In genomic region chr4:136893691-136894543, GRCm38 (mm10) we compare ENCODE assay signal across 9 mouse cellular contexts. TPM values are rescaled to one million over a fixed set of nuclear protein-coding genes. Genes with fewer than 3 reads are reported as not detected.
DNase-seq lines count a peak whose midpoint lies in the region; ATAC-seq and TF ChIP-seq lines count a peak whose summit lies in the region.
"Had no signal": no experiment of that assay in that cellular context is flagged by ENCODE, and none has a peak within 500 bp of the region (broad histone marks: within the 10 kb centered on the region; RNA-seq: fewer than 3 reads in every experiment).

No protein-coding gene starts in this region.

- H3K9me3 ChIP-seq in liver, postnatal 0 days (ENCODE audit: low read length): no peaks in the 10 kb centered on the region
- H3K9me3 ChIP-seq in liver, embryonic 12.5 days (replicated peaks): no peaks in the 10 kb centered on the region
- no peaks in the 10 kb centered on the region for H3K9me3 ChIP-seq in kidney, embryonic 15.5 days (replicated peaks)
- no peaks in the 10 kb centered on the region for H3K9me3 ChIP-seq in midbrain, embryonic 13.5 days
- H3K9me3 ChIP-seq: liver, embryonic 13.5 days had no signal

- DNase-seq in liver, postnatal 0 days: peak; percentile 48
- DNase-seq in brain, adult 2 months (ENCODE audit: low read depth, low spot score): peak; percentile 71
- no peak for DNase-seq in gastrocnemius, postnatal 10 days
- DNase-seq: liver, embryonic 13.5 days had no signal

- H3K4me2 ChIP-seq in liver, postnatal 0 days (ENCODE audit: low read depth, low read length): no peak overlapping the region
- no peak overlapping the region for H3K4me2 ChIP-seq in liver, embryonic 12.5 days
- H3K4me2 ChIP-seq in kidney, embryonic 15.5 days: no peak overlapping the region
- no peak overlapping the region for H3K4me2 ChIP-seq in midbrain, embryonic 13.5 days (replicated peaks)
- H3K4me2 ChIP-seq: liver, embryonic 13.5 days had no signal

- WGBS in liver, postnatal 0 days (ENCODE audit: insufficient replicate concordance): 9% methylated on average over 9 of the region's 9 CpGs
- WGBS in liver, embryonic 12.5 days (ENCODE audit: insufficient replicate concordance): 10% methylated on average over 9 of the region's 9 CpGs
- WGBS in kidney, embryonic 15.5 days: 4% methylated on average over 9 of the region's 9 CpGs
- WGBS in midbrain, embryonic 13.5 days: 4% methylated on average over 9 of the region's 9 CpGs

- peaks cover 6% of the 10 kb centered on the region; the same call in 1 of the 2 replicates for H3K27me3 ChIP-seq in liver, postnatal 0 days (ENCODE audit: insufficient read depth, low read length)
- H3K27me3 ChIP-seq in liver, embryonic 12.5 days (replicated peaks): peaks cover 70% of the 10 kb centered on the region
- H3K27me3 ChIP-seq in kidney, embryonic 15.5 days: peaks cover 63% of the 10 kb centered on the region
- H3K27me3 ChIP-seq in midbrain, embryonic 13.5 days: peaks cover 80% of the 10 kb centered on the region

- no peak overlapping the region for H3K9ac ChIP-seq in liver, postnatal 0 days (replicated peaks)
- no peak overlapping the region for H3K9ac ChIP-seq in liver, embryonic 12.5 days
- H3K9ac ChIP-seq in kidney, embryonic 15.5 days: no peak overlapping the region
- H3K9ac ChIP-seq in midbrain, embryonic 13.5 days (replicated peaks): no peak overlapping the region
- H3K9ac ChIP-seq: liver, embryonic 13.5 days had no signal

- no peaks in the 10 kb centered on the region for H3K4me1 ChIP-seq in liver, postnatal 0 days (ENCODE audit: insufficient read depth)
- no peaks in the 10 kb centered on the region for H3K4me1 ChIP-seq in liver, embryonic 12.5 days
- H3K4me1 ChIP-seq in embryonic fibroblast, embryonic 13.5 days (ENCODE audit: control insufficient read depth, insufficient read depth, low read length): no peaks in the 10 kb centered on the region
- H3K4me1 ChIP-seq in kidney, embryonic 15.5 days: peaks cover 13% of the 10 kb centered on the region; the same call in 1 of the 2 replicates
- H3K4me1 ChIP-seq in midbrain, embryonic 13.5 days (replicated peaks): peaks cover 20% of the 10 kb centered on the region
- H3K4me1 ChIP-seq: liver, embryonic 13.5 days had no signal

- peak; percentile 71 for TF ChIP-seq CTCF in liver, postnatal 0 days (IDR thresholded peaks at IDR 0.05; ENCODE audit: low read depth)
- peak; percentile 96 for TF ChIP-seq CTCF in embryonic fibroblast, embryonic 13.5 days (IDR thresholded peaks at IDR 0.05; ENCODE audit: borderline replicate concordance, insufficient read depth, low read length)

- H3K36me3 ChIP-seq in liver, postnatal 0 days (replicated peaks; ENCODE audit: insufficient read depth, low read length): no peaks in the 10 kb centered on the region
- no peaks in the 10 kb centered on the region for H3K36me3 ChIP-seq in liver, embryonic 12.5 days
- H3K36me3 ChIP-seq in kidney, embryonic 15.5 days: no peaks in the 10 kb centered on the region
- no peaks in the 10 kb centered on the region for H3K36me3 ChIP-seq in midbrain, embryonic 13.5 days
- H3K36me3 ChIP-seq: liver, embryonic 13.5 days had no signal

- H3K27ac ChIP-seq in liver, postnatal 0 days (ENCODE audit: low read depth): no peak overlapping the region
- H3K27ac ChIP-seq in liver, embryonic 12.5 days: no peak overlapping the region
- no peak overlapping the region for H3K27ac ChIP-seq in embryonic fibroblast, embryonic 13.5 days (ENCODE audit: insufficient read depth, low read length)
- H3K27ac ChIP-seq in kidney, embryonic 15.5 days: no peak overlapping the region
- no peak overlapping the region for H3K27ac ChIP-seq in midbrain, embryonic 13.5 days
- H3K27ac ChIP-seq: liver, embryonic 13.5 days had no signal

- TF ChIP-seq POLR2A in embryonic fibroblast, embryonic 13.5 days (IDR thresholded peaks at IDR 0.05; ENCODE audit: low read depth, low read length): no peak

- H3K4me3 ChIP-seq in liver, postnatal 0 days (ENCODE audit: low read depth, low read length): no peak overlapping the region
- no peak overlapping the region for H3K4me3 ChIP-seq in liver, embryonic 12.5 days
- no peak overlapping the region for H3K4me3 ChIP-seq in embryonic fibroblast, embryonic 13.5 days (ENCODE audit: insufficient read depth, low read length)
- H3K4me3 ChIP-seq in kidney, embryonic 15.5 days (replicated peaks): no peak overlapping the region
- H3K4me3 ChIP-seq in midbrain, embryonic 13.5 days (replicated peaks): no peak overlapping the region
- H3K4me3 ChIP-seq: liver, embryonic 13.5 days had no signal

- no peak for TF ChIP-seq EP300 in liver, postnatal 0 days (IDR thresholded peaks at IDR 0.05; ENCODE audit: low read depth)

- ATAC-seq in liver, postnatal 0 days: no peak
- no peak for ATAC-seq in liver, embryonic 12.5 days
- ATAC-seq in kidney, embryonic 15.5 days (replicated peaks; ENCODE audit: low FRiP score): 0 out of 2 replicates have a peak, but pooled peaks have one; percentile 34
- ATAC-seq in midbrain, embryonic 13.5 days: peak; percentile 85
- ATAC-seq in inflammation-experienced regulatory T-cells, adult 6 months: no peak

RNA-seq across cellular contexts. Expression of gene C1qc, which starts 1.1 kb away (rescaled TPM):
- 122 and 136 TPM in 2 replicates for polyA plus RNA-seq in liver, postnatal 0 days (2015; fragmentation: Nextera tagmentation; extraction: Ambion mirVana)
- polyA plus RNA-seq in liver, embryonic 12.5 days (2016; fragmentation: Nextera tagmentation; extraction: Ambion mirVana): 32.7 and 33.5 TPM in 2 replicates
- polyA plus RNA-seq in embryonic fibroblast, embryonic 13.5 days (2011; ENCODE audit: insufficient read length, low read depth, missing spikeins): 1.4 and 10.8 TPM in 2 replicates
- 20.2 and 21.3 TPM in 2 replicates for polyA plus RNA-seq in kidney, embryonic 15.5 days (2015; fragmentation: Nextera tagmentation; extraction: Ambion mirVana)
- 13.6 and 16.2 TPM in 2 replicates for polyA plus RNA-seq in midbrain, embryonic 13.5 days (2015; fragmentation: Nextera tagmentation; extraction: Ambion mirVana)
- polyA plus RNA-seq in inflammation-experienced regulatory T-cells, adult 6 months (2017; shearing (Covaris generic)): 1 to 10 TPM in 1 of 3 experiments, under 1 TPM in 1, not detected in 1; 0.50 to 1.1 TPM
- total RNA-seq in gastrocnemius, postnatal 10 days (2021): 10 to 100 TPM; 22.7 to 23.9 TPM

RNA-seq across cellular contexts. Expression of gene C1qa, which starts 4.7 kb away (rescaled TPM):
- polyA plus RNA-seq in liver, postnatal 0 days (2015; fragmentation: Nextera tagmentation; extraction: Ambion mirVana): 123 and 130 TPM in 2 replicates
- 24.8 and 26.2 TPM in 2 replicates for polyA plus RNA-seq in liver, embryonic 12.5 days (2016; fragmentation: Nextera tagmentation; extraction: Ambion mirVana)
- polyA plus RNA-seq in embryonic fibroblast, embryonic 13.5 days (2011; ENCODE audit: insufficient read length, low read depth, missing spikeins): 0.48 and 8.9 TPM in 2 replicates
- 19.9 and 24.3 TPM in 2 replicates for polyA plus RNA-seq in kidney, embryonic 15.5 days (2015; fragmentation: Nextera tagmentation; extraction: Ambion mirVana)
- 14.4 and 16.5 TPM in 2 replicates for polyA plus RNA-seq in midbrain, embryonic 13.5 days (2015; fragmentation: Nextera tagmentation; extraction: Ambion mirVana)
- under 1 TPM in 1 of 3 experiments, not detected in 2; 0.93 TPM for polyA plus RNA-seq in inflammation-experienced regulatory T-cells, adult 6 months (2017; shearing (Covaris generic))
- total RNA-seq in gastrocnemius, postnatal 10 days (2021): 10 to 100 TPM; 23.3 to 23.8 TPM

RNA-seq across cellular contexts. Expression of gene C1qb, which starts 7.9 kb away (rescaled TPM):
- polyA plus RNA-seq in liver, postnatal 0 days (2015; fragmentation: Nextera tagmentation; extraction: Ambion mirVana): 196 and 200 TPM in 2 replicates
- polyA plus RNA-seq in liver, embryonic 12.5 days (2016; fragmentation: Nextera tagmentation; extraction: Ambion mirVana): 53.1 and 54.6 TPM in 2 replicates
- polyA plus RNA-seq in embryonic fibroblast, embryonic 13.5 days (2011; ENCODE audit: insufficient read length, low read depth, missing spikeins): 1.5 and 10.7 TPM in 2 replicates
- polyA plus RNA-seq in kidney, embryonic 15.5 days (2015; fragmentation: Nextera tagmentation; extraction: Ambion mirVana): 42.7 and 48.4 TPM in 2 replicates
- polyA plus RNA-seq in midbrain, embryonic 13.5 days (2015; fragmentation: Nextera tagmentation; extraction: Ambion mirVana): 25.0 and 30.4 TPM in 2 replicates
- polyA plus RNA-seq in inflammation-experienced regulatory T-cells, adult 6 months (2017; shearing (Covaris generic)): 1 to 10 TPM; 1.8 to 8.1 (median 2.1) TPM
- 10 to 100 TPM; 22.0 to 23.2 TPM for total RNA-seq in gastrocnemius, postnatal 10 days (2021)

RNA-seq across cellular contexts. Expression of gene Ephb2, which starts 58.1 kb away (rescaled TPM):
- 0.08 and 0.12 TPM in 2 replicates for polyA plus RNA-seq in liver, postnatal 0 days (2015; fragmentation: Nextera tagmentation; extraction: Ambion mirVana)
- 1.4 and 1.7 TPM in 2 replicates for polyA plus RNA-seq in liver, embryonic 12.5 days (2016; fragmentation: Nextera tagmentation; extraction: Ambion mirVana)
- polyA plus RNA-seq in embryonic fibroblast, embryonic 13.5 days (2011; ENCODE audit: insufficient read length, low read depth, missing spikeins): 36.4 and 44.6 TPM in 2 replicates
- 7.1 and 8.7 TPM in 2 replicates for polyA plus RNA-seq in kidney, embryonic 15.5 days (2015; fragmentation: Nextera tagmentation; extraction: Ambion mirVana)
- 20.3 and 25.0 TPM in 2 replicates for polyA plus RNA-seq in midbrain, embryonic 13.5 days (2015; fragmentation: Nextera tagmentation; extraction: Ambion mirVana)
- polyA plus RNA-seq in inflammation-experienced regulatory T-cells, adult 6 months (2017; shearing (Covaris generic)): under 1 TPM in 1 of 3 experiments, not detected in 2; 0.05 TPM
- total RNA-seq in gastrocnemius, postnatal 10 days (2021): 1 to 10 TPM; 4.6 to 5.4 TPM

Comparison
In these comparisons a context has a peak if more than half of its experiments do, and no peak if none do; other contexts are left out.
1. ATAC-seq: peak in kidney, embryonic 15.5 days (single experiment) and midbrain, embryonic 13.5 days (single experiment); none in liver, postnatal 0 days (single experiment), liver, embryonic 12.5 days (single experiment) and inflammation-experienced regulatory T-cells, adult 6 months (single experiment).